Mouse (Mus musculus): ENCODE measurements around the gene H2afy. TPM values are rescaled to one million over a fixed set of nuclear protein-coding genes. Genes with fewer than 3 reads are reported as not detected.

Gene H2afy
- polyA plus RNA-seq, 1 experiment from 2014 or later: 246 TPM

GRCm38 (mm10) chr13:56102160-56102559, 34.0 kb downstream of the H2afy start:
- peak overlapping the region; percentile 71 for H3K27ac ChIP-seq (replicated peaks; ENCODE audit: low read depth, low read length)
- no peak overlapping the region for H3K4me3 ChIP-seq (ENCODE audit: low read depth, low read length)
- peaks cover 10% of the 10 kb centered on the region; the same call in 1 of the 2 replicates for H3K4me1 ChIP-seq (ENCODE audit: control insufficient read depth, insufficient read depth, low read length)
- peak; percentile 62 for ATAC-seq (ENCODE audit: low read depth)
- H3K36me3 ChIP-seq (ENCODE audit: control insufficient read depth, insufficient read depth, low read length): peaks cover 41% of the 10 kb centered on the region
- H3K9ac ChIP-seq (ENCODE audit: low read depth, low read length): no peak overlapping the region
- no peak for DNase-seq (ENCODE audit: low spot score)
- no peaks in the 10 kb centered on the region for H3K27me3 ChIP-seq (replicated peaks; ENCODE audit: control insufficient read depth, insufficient read depth, low read length)
- WGBS: 66% methylated on average over 9 of the region's 9 CpGs
- no peaks in the 10 kb centered on the region for H3K9me3 ChIP-seq (ENCODE audit: control insufficient read depth, low read length)
- H3K4me2 ChIP-seq (ENCODE audit: low read depth, low read length): no peak overlapping the region

- peaks cover 43% of the 10 kb centered on the region for H3K36me3 ChIP-seq (ENCODE audit: control insufficient read depth, insufficient read depth, low read length)
- H3K4me2 ChIP-seq (ENCODE audit: low read depth, low read length): no peak overlapping the region
- ATAC-seq (ENCODE audit: low read depth) (no peak), DNase-seq (ENCODE audit: low spot score) (no peak)
- no peaks in the 10 kb centered on the region for H3K4me1 ChIP-seq (ENCODE audit: control insufficient read depth, insufficient read depth, low read length)
- no peaks in the 10 kb centered on the region for H3K9me3 ChIP-seq (ENCODE audit: control insufficient read depth, low read length)
- no peak overlapping the region for H3K27ac ChIP-seq (replicated peaks; ENCODE audit: low read depth, low read length)
- no peaks in the 10 kb centered on the region for H3K27me3 ChIP-seq (replicated peaks; ENCODE audit: control insufficient read depth, insufficient read depth, low read length)
- H3K9ac ChIP-seq (ENCODE audit: low read depth, low read length): no peak overlapping the region
- WGBS: 84% methylated on average over 18 of the region's 18 CpGs
- no peak overlapping the region for H3K4me3 ChIP-seq (ENCODE audit: low read depth, low read length)
Measured at GRCm38 (mm10) chr13:56095601-56096195, 40.5 kb downstream of the H2afy start.

DNA sequence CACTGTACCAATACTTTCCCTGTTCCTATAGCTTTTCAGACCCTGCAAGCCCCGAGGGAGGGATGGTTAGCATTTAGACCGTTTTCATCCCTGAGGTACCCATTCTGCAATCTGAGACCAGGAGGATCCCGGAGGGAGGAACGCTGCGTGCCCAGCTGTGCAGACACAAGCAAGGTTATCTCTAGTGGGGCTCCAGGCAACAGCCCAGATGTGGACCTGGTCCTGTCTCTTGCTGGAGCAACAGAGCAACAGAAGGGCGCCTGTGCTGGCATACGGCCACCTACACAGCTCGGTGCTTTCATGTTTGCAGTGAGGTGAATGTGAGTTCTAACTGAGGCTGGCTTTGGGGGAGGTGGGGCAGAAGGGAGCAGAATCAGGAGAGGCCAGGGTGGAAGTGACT, 41.6 kb downstream of the H2afy start:
- DNase-seq (ENCODE audit: low spot score) (no peak), ATAC-seq (ENCODE audit: low read depth) (peak; percentile 9; the same call in 1 of the 2 replicates)
- H3K4me2 ChIP-seq (ENCODE audit: low read depth, low read length): no peak overlapping the region
- H3K9ac ChIP-seq (ENCODE audit: low read depth, low read length): no peak overlapping the region
- H3K9me3 ChIP-seq (ENCODE audit: control insufficient read depth, low read length): no peaks in the 10 kb centered on the region
- no peak overlapping the region for H3K4me3 ChIP-seq (ENCODE audit: low read depth, low read length)
- 0 out of 2 replicates have a peak overlapping the region, but pooled peaks have one; percentile 8 for H3K27ac ChIP-seq (replicated peaks; ENCODE audit: low read depth, low read length)
- no peaks in the 10 kb centered on the region for H3K4me1 ChIP-seq (ENCODE audit: control insufficient read depth, insufficient read depth, low read length)
- WGBS: 68% methylated on average over 8 of the region's 8 CpGs
- peaks cover 48% of the 10 kb centered on the region for H3K36me3 ChIP-seq (ENCODE audit: control insufficient read depth, insufficient read depth, low read length)
- no peaks in the 10 kb centered on the region for H3K27me3 ChIP-seq (replicated peaks; ENCODE audit: control insufficient read depth, insufficient read depth, low read length)

DNA sequence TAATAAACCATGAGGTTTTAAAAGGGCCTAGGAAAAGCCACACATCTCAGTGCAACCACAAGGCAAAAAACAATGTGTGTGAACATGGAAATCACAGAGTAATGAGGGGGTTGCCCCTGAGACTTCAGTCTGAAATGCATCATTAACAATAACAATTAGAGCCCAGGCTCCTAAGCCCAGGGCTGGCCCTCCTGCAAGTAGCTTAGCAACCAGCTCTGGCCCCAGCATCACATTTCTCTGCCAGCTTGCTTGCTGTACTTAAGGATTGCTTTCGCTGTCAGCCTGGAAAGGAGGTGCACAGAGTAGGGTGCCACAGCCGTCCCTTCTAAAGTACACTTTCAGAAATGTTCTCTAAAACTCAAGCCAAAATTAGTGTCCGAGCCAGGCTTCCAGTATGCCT, 42.5 kb downstream of the H2afy start:
- Histone ChIP-seq H3K27ac (replicated peaks; ENCODE audit: low read depth, low read length) (no peak overlapping the region), H3K27me3 (replicated peaks; ENCODE audit: control insufficient read depth, insufficient read depth, low read length) (no peaks in the 10 kb centered on the region), H3K4me1 (ENCODE audit: control insufficient read depth, insufficient read depth, low read length) (no peaks in the 10 kb centered on the region), H3K36me3 (ENCODE audit: control insufficient read depth, insufficient read depth, low read length) (peaks cover 56% of the 10 kb centered on the region), H3K9me3 (ENCODE audit: control insufficient read depth, low read length) (no peaks in the 10 kb centered on the region), H3K4me3 (ENCODE audit: low read depth, low read length) (no peak overlapping the region), H3K4me2 (ENCODE audit: low read depth, low read length) (no peak overlapping the region), H3K9ac (ENCODE audit: low read depth, low read length) (no peak overlapping the region)
- 86% methylated on average over 3 of the region's 3 CpGs for WGBS
- ATAC-seq (ENCODE audit: low read depth): peak; percentile 39
- peak; percentile 66 for DNase-seq (ENCODE audit: low spot score)

GRCm38 (mm10) chr13:56092606-56093005, 43.6 kb downstream of the H2afy start:
- Histone ChIP-seq H3K27me3 (replicated peaks; ENCODE audit: control insufficient read depth, insufficient read depth, low read length) (no peaks in the 10 kb centered on the region), H3K9me3 (ENCODE audit: control insufficient read depth, low read length) (no peaks in the 10 kb centered on the region), H3K36me3 (ENCODE audit: control insufficient read depth, insufficient read depth, low read length) (peaks cover 61% of the 10 kb centered on the region), H3K4me2 (ENCODE audit: low read depth, low read length) (no peak overlapping the region), H3K4me1 (ENCODE audit: control insufficient read depth, insufficient read depth, low read length) (0 out of 2 replicates have a peak, but pooled peaks cover 3% of the 10 kb centered on the region), H3K27ac (replicated peaks; ENCODE audit: low read depth, low read length) (no peak overlapping the region), H3K9ac (ENCODE audit: low read depth, low read length) (no peak overlapping the region), H3K4me3 (ENCODE audit: low read depth, low read length) (no peak overlapping the region)
- WGBS: 83% methylated on average over 5 of the region's 5 CpGs
- DNase-seq (ENCODE audit: low spot score) (no peak), ATAC-seq (ENCODE audit: low read depth) (no peak)

DNA sequence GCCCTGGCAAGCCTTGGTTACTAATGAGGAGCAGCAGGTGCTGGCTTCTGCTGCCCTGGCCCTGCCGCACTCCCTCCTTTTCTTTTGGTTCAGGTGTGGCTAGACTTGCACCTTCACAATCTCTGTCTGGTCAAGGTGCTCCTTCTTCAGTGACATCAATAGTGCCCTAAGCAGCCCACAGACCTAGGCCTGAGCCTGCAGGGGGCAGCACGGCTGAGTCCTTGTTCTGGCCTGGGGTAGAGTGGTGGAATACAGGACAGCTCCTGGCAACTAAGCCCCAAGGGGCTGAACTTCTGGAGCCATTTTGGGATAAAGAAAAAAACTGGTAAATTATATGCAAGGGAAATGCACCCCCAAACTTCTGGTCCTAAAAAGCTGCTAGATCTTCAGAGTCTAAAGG, 45.6 kb downstream of the H2afy start:
- ATAC-seq (ENCODE audit: low read depth): no peak
- 84% methylated on average over 2 of the region's 2 CpGs for WGBS
- no peaks in the 10 kb centered on the region for H3K9me3 ChIP-seq (ENCODE audit: control insufficient read depth, low read length)
- H3K4me2 ChIP-seq (ENCODE audit: low read depth, low read length): no peak overlapping the region
- no peak overlapping the region for H3K9ac ChIP-seq (ENCODE audit: low read depth, low read length)
- no peaks in the 10 kb centered on the region for H3K27me3 ChIP-seq (replicated peaks; ENCODE audit: control insufficient read depth, insufficient read depth, low read length)
- no peak for DNase-seq (ENCODE audit: low spot score)
- H3K36me3 ChIP-seq (ENCODE audit: control insufficient read depth, insufficient read depth, low read length): peaks cover 64% of the 10 kb centered on the region
- no peak overlapping the region for H3K27ac ChIP-seq (replicated peaks; ENCODE audit: low read depth, low read length)
- H3K4me1 ChIP-seq (ENCODE audit: control insufficient read depth, insufficient read depth, low read length): 0 out of 2 replicates have a peak, but pooled peaks cover 3% of the 10 kb centered on the region
- H3K4me3 ChIP-seq (ENCODE audit: low read depth, low read length): no peak overlapping the region

GRCm38 (mm10) chr13:56088602-56089001, 47.6 kb downstream of the H2afy start:
- no peaks in the 10 kb centered on the region for H3K9me3 ChIP-seq (ENCODE audit: control insufficient read depth, low read length)
- H3K9ac ChIP-seq (ENCODE audit: low read depth, low read length): no peak overlapping the region
- 76% methylated on average over 13 of the region's 13 CpGs for WGBS
- no peaks in the 10 kb centered on the region for H3K27me3 ChIP-seq (replicated peaks; ENCODE audit: control insufficient read depth, insufficient read depth, low read length)
- peaks cover 74% of the 10 kb centered on the region for H3K36me3 ChIP-seq (ENCODE audit: control insufficient read depth, insufficient read depth, low read length)
- no peak overlapping the region for H3K4me3 ChIP-seq (ENCODE audit: low read depth, low read length)
- H3K4me2 ChIP-seq (ENCODE audit: low read depth, low read length): no peak overlapping the region
- H3K27ac ChIP-seq (replicated peaks; ENCODE audit: low read depth, low read length): 0 out of 2 replicates have a peak overlapping the region, but pooled peaks have one; percentile 33
- ATAC-seq (ENCODE audit: low read depth) (no peak), DNase-seq (ENCODE audit: low spot score) (no peak)
- 0 out of 2 replicates have a peak, but pooled peaks cover 3% of the 10 kb centered on the region for H3K4me1 ChIP-seq (ENCODE audit: control insufficient read depth, insufficient read depth, low read length)

DNA sequence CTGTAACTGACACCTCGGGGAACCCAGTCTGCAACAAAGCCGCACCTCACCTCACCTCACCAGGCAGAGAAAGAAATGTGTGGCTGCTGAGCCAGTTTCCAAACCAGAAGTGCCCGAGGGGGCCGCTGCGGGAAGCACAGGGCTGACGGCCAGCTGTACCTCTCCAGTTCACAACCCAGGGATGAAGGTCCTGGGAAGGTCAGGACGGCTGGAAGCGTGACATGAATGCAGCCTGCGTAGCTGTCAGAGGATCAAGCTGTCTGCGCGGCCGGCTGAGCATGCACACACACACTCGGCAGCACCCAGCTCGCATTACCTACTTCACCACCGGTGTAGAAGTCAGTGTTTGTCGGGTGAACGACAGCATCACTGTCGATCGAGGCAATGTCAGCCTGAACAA, 48.2 kb downstream of the H2afy start:
- ATAC-seq (ENCODE audit: low read depth): no peak
- no peak overlapping the region for H3K4me2 ChIP-seq (ENCODE audit: low read depth, low read length)
- H3K4me3 ChIP-seq (ENCODE audit: low read depth, low read length): no peak overlapping the region
- 0 out of 2 replicates have a peak, but pooled peaks cover 3% of the 10 kb centered on the region for H3K4me1 ChIP-seq (ENCODE audit: control insufficient read depth, insufficient read depth, low read length)
- WGBS: 66% methylated on average over 19 of the region's 19 CpGs
- peaks cover 81% of the 10 kb centered on the region for H3K36me3 ChIP-seq (ENCODE audit: control insufficient read depth, insufficient read depth, low read length)
- H3K27ac ChIP-seq (replicated peaks; ENCODE audit: low read depth, low read length): no peak overlapping the region
- H3K27me3 ChIP-seq (replicated peaks; ENCODE audit: control insufficient read depth, insufficient read depth, low read length): no peaks in the 10 kb centered on the region
- no peaks in the 10 kb centered on the region for H3K9me3 ChIP-seq (ENCODE audit: control insufficient read depth, low read length)
- no peak overlapping the region for H3K9ac ChIP-seq (ENCODE audit: low read depth, low read length)
- no peak for DNase-seq (ENCODE audit: low spot score)
